Mouse (Mus musculus) fibroblast of lung, adult 2 months (primary cell): ENCODE measurements around the gene Itgad.

Experiments
- DNase-seq: peaks from one replicate; pipeline ENCODE4 v3.0.0-alpha.2; 2011; ENCODE audit warnings: low read depth

Itgad gene

DNA sequence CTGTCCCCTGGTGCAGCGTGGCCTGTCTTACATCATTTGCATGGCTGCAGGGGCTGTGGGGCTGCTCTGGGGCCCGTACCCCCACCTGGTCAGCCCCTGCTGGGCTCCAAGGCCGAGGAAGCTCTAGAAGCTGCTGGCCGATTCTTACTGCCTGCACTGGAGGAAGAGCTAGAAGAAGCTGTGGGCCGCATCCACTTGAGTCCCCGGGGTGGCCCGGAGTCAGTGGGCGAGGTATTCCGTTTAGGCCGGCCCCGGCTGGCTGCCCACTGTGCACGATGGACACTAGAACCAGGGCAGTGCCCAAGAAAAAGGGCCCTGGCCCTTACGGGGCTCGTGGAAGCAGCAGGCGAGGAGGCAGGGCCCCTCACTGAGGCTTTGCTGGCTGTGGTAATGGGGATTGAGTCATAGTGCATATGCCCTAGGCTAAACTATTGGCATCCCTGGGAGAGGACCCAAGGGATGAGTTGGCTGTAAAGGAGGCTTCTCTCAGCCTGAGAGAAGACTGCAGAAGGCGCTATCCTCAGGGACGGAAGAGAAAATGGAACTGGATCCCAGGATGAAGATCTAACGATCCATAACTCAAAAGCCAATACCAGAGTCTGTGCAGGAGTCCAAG is 90.3 kb downstream of the Itgad start:
- DNase-seq: no peak

DNA sequence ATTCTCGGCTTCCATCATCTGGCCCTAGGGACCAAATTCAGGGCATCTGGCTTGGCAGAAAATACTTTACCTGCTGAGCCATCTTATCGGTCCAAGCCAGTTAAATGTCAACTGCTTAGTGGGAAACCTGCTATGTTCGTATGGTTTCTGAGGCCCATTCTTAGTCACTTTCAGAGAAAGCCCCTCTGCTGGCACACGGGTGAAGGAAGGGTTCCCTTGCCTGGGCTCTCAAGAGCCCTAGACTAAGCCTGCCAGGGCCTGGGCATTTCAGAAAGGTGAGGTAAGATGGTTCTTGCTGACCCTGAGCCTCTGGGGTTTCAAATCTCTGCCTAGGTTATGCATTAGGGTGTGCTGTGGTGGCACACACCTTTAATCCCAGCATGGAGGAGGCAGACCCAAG is 91.4 kb downstream of the Itgad start:
- DNase-seq: no peak

DNA sequence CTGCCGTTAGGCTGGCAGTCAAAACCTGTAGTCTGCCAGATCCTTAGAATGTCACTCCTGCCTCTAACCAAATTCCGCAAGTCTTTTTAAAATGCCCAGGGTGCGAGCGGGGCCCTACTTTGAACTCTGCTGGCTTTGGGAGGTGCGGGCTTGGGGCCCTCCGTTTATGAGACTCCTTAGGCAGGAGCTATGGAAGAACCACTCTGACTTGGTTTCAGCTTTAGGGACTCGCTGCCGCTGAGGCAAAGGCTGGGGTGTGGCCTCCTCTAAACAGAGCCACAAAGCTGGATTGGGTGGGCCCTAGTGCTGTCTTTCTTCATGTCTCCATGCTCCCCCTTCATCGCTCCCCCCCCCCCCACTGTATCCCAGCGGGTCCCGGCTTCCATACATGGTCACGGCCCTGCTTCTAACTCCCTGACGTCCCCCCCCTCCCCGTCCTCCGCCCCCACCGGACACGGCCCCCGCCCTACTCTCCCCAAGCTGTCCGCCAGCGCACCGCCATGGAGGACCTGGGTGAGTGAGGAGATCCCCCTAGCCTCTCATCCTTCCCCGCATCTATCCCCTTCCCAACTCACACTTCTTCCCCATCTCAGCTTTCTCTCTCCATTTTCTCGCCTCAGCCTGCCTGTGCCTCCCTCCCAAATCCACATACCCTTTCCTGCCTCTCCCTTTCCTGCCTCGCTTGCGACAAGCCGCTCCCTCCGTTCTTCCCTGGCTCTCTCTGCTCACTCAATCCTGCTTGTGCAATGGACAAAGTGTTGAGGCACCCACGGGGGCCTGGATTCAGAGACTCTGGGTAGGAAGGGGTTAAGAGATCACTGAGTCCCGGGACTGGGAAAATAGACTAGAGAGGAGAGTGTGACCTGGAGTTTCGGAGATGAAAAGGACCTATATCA is 92.6 kb downstream of the Itgad start, which contains the start of gene Tgfb1i1:
Gene Tgfb1i1, plus strand, starts transcription at position 317 of the 896 bp plus-strand sequence.
- peak; percentile 44 for DNase-seq

DNA sequence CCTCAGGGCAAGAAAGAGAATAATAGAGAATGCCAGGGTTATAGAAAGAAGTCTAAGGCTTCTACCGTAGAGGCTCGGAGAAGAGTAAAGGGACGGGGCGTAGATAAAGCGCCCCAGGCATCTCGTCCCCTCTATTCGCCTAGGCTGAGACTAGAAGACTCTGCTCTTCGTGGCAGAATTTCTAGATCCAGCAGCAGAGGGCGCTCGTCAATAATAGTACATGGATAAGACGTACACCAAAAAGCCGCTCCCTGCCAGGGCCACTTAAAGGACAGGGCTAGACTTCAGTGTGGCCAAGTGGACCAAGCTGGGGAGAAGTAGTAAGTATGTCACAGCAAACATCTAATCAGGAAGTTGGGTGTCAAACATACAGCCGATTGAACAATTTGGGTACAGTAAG is 93.3 kb downstream of the Itgad start:
- DNase-seq: peak; percentile 69

DNA sequence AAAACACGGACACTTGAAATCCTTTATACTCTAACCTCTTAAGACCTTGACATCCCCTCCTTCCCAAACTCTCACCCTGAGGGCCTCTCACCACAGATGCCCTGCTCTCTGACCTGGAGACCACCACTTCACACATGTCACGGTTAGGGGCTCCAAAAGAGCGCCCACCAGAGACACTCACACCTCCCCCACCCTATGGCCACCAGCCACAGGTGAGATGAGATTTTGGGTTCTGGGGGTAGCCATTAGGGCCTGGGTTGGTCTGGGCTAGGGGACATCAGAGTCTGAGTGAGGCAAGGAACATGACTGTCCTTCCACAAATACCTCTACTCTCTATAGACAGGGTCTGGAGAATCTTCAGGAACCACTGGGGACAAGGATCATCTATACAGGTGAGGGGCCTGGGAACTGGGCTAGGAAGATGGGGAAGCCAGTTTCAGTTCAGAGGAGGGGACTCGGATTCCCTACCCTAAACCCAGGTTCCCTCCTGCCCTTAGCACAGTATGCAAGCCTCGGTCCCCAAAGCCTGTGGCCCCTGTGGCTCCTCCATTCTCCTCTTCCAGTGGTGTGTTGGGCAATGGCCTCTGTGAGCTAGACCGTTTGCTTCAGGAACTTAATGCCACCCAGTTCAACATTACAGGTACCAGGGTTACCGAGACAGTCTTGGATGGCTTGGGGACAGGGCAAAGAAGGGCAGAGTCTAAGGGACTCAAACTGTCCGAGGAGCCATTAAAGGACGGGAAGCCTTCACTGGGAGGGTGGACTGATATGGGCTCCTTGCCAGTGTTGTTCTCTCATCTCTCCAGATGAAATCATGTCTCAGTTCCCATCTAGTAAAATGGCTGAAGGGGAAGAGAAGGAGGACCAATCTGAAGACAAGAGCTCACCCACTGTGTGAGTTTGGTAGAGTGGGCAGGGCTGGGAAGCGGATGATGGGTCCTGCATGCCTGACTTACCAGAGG is 94.2 kb downstream of the Itgad start:
- no peak for DNase-seq

DNA sequence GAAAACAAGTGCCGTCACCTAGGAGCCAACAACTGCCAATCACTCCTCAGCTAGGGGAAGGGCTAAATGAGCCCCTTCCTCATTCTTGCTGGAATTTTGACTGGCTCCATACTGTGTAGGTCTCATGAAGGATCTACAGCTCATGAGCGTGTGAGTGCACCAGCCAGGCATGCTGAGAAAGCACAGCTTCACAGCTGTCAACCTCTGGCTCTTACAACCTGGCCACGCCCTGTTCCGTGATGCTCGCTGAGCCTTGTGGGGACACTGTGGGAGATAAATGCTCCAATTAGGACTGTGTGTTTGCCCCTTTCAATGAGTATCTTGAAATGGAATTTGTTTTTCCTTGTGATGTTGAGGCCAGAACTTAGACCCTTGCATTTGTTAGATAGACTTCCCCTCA is 95.8 kb downstream of the Itgad start:
- no peak for DNase-seq

DNA sequence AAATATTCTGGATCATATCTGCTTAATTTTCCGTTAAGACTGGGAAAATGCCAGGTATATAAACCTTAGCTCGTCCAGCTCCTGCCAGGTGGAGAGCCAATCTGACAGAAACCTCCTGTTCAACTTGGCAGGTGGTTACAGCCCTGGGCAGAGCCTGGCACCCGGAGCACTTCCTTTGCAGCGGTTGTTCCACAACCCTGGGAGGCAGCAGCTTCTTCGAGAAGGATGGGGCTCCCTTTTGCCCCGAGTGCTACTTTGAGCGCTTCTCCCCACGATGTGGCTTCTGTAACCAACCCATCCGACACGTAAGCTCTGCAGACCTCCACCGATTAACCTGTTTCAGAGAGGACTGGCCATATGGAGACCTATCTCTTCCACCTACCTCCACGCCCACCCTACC is 97.8 kb downstream of the Itgad start:
- no peak for DNase-seq

DNA sequence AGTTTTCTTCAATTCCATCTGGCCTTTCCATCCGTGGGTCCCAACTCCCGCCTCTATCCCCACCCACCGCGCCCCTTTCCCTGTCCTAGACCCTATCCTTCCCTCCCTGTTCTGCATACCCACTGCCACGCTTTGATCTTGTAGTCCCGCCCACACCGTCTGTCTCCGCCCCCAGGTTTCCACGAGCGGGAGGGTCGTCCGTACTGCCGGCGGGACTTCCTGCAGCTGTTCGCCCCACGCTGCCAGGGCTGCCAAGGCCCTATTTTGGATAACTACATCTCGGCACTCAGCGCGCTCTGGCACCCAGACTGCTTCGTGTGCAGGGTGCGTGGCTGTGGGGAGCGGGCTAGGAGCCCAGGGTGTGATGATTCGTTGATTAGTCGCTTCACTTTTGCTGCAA is 98.4 kb downstream of the Itgad start:
- DNase-seq: no peak

DNA sequence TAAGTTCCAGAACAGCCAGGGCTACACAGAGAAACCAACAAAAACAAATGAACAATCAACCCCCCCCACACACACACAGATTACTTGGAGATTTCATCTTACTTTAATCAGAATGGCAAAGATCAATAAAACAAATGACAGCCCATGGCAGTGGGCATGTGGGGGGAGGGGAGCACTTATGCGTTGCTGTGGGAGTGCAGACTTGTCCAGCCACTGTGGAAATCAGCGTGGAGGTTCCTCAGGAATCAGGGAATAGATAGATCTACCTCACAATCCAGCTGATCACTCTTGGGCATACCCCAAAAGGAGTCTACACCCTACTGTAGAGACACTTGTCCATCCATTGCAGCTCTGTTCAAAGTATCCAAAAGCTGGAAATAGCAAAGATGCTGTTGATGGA is 100.8 kb downstream of the Itgad start:
- DNase-seq: no peak

DNA sequence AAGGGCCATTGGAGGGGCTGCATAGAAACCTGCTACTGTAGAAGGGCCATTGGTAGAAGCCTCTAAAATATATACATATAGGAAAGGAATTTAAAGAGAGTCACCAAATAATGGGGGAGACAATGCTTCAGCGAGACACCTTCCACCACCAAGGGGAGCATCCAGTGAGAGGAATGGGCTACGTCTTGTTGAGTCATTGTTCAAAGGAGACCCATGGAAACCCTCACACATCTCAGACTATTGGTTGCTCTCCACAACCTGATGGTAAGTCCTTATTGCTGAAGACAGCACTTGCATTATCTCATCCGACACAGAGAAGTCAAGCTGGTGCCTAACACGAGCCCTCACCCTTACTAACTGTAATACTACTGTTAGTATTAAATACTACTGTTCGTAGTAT is 101.6 kb downstream of the Itgad start:
- DNase-seq: no peak

DNA sequence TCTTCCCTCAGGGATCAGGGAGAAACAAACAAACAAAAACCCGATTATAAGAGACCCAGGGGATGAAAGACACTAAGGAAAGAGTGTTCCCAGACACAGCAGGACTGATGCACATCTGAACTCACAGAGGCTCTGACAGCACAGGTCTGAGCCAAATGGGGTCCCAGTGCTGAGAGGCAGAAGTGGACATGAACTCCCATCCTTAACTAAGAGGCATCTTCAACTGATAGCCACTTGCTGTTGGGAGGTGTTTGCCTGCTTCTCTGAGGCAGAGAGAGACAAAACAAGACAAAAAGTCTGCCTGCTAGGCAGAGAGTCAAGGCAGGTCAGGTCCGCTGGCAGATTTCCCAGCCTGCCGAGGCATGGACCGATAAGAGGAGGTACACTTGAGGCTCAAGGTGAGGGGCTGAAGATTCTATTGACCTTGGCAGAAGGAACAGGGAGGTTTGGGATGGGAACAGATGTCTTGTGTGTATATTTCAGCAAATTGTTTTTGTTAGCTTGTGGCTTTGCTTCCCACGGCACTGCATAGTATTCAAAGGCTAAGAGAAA is 102.7 kb downstream of the Itgad start:
- peak; percentile 21 for DNase-seq

DNA sequence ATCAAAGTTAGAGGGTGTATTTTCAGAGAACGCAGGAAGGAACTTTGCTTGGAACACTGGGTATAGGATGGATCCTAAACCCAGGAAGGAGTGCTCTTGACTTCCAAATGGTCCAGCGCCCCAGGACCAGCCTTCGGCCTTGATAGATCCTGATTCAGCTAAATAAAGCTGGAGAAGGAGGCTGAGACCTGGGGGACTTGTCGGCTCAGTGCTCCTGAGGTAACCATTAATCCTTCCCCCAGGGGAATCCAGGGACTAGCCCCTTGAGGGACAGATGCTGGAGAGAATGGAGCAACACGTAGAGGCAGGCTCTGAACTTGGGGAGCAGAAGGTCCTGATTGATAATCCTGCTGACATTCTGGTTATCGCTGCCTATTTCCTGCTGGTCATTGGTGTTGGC is 111.2 kb downstream of the Itgad start, which contains the start of gene Slc5a2:
Gene Slc5a2, plus strand, starts transcription at position 247 of the 400 bp plus-strand sequence.
- DNase-seq: no peak

DNA sequence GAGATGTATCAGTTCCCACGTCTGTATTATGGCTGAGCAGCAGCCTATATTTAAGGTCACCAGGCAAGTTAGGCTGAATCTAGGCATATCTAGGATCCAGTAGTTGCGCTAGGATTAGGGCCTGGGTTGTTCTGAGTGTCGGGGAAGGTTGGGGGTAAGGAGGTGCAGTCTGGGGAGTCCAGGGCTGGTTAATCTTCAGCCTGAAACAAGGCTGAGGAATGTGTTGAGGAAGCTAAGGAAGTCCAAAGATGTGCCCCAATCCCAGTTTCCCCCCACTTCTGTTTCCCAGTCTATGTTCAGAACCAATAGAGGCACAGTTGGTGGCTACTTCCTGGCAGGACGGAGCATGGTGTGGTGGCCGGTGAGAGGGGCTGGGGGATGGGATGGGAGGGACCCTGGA is 111.9 kb downstream of the Itgad start:
- no peak for DNase-seq

DNA sequence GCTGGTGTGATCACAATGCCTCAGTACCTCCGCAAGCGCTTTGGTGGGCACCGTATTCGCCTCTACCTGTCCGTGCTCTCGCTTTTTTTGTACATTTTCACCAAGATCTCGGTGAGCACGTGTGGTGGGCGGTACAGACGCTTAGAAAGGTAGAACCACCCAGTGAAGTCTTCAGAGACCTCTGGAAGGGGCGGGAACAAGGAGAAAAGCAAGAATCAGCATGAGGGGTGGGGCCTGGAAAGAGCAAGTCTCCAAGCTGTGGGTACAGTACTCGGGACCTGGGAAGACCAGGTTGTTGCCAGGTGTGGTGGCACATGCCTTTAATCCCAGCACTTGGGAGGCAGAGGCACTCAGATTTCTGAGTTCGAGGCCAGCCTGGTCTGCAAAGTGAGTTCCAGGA is 113.2 kb downstream of the Itgad start:
- DNase-seq: no peak

DNA sequence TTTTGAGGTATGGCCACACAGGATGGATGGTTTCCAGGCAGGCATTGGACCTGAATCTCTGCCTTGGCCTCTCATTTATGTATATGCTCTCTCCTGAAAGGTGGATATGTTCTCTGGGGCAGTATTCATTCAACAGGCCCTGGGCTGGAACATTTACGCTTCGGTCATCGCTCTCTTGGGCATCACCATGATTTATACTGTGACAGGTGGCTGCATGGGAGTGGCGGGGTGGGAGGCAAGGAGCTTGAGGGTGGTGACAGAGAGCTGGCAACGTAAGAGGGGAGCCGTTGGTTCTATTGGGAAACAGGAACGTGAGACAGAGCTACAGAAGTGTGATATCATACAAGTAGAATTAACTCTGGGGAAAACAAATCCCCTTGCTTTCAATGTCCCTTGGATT is 113.6 kb downstream of the Itgad start:
- DNase-seq: no peak

DNA sequence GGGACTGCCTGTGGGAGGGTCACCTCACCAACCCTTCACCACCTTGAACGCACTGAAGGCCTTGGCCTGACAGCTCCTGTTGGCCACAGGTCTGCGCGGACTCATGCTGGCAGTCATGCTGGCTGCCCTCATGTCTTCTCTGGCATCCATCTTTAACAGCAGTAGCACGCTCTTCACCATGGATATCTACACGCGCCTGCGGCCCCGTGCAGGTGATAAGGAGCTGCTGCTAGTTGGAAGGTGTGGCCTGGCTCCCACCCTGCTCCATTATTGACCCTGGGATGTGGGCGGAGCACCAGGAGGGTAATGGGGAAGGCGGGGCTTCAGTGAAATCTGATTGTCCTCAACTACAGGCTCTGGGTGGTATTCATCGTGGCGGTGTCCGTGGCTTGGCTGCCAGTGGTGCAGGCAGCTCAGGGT is 116.3 kb downstream of the Itgad start:
- DNase-seq: no peak

DNA sequence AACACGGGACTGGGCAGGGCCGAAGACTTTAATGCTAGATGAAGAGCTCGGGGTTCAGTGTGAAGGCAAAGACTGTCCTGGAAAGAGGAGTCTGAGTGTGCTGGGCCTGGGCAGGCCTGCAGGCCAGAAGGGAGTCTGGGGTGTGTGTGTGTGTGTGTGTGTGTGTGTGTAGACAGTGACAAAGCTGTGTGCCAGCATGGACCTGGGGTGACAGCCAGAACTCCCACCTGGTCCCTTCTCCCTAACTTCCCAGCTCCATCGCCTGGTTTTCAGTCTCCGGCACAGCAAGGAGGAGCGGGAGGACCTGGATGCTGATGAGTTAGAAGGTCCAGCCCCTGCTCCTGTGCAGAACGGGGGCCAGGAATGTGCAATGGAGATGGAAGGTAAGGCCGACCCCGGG is 117.3 kb downstream of the Itgad start:
- no peak for DNase-seq
